Mouse (Mus musculus): ENCODE data around the gene Slc38a4. TPM values are rescaled to one million over a fixed set of nuclear protein-coding genes. Genes with fewer than 3 reads are reported as not detected.
A peak's percentile ranks its signal among the peaks of the same experiment; 100 is the strongest.

The Slc38a4 gene
- polyA plus RNA-seq (2014; fragmentation: Nextera tagmentation; extraction: Ambion mirVana), result 0.37 and 9.4 TPM in 2 replicates

DNA sequence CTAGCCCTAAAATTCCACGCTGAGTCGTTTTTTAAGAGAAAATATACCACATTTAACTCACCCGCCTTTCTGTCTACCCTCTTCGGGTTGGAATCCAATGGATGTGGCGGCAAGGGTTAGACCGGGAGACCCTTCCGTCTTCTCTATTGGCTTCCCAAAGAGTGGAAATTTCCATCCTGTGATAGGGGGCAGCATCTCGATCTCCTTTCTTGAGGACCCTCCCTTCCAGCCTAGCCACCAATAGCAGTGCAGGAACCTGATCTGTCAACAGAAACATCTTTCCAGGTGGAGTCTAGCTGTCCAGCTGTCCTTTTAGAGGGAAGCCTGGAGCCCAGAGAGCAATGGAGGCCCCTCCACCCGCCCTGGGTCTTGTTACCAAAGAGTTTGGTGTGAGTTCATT is at the start of gene Slc38a4:
Gene Slc38a4, minus strand, starts transcription at position 163 of the 400 bp plus-strand sequence.
- no peak within 1 kb of the TSS; the same call in 1 of the 2 replicates for H3K9ac ChIP-seq (replicated peaks; ENCODE audit: low read depth, low read length)
- WGBS, result 53% methylated on average over 9 of the region's 9 CpGs
- no peaks in the 10 kb centered on the region; the same call in 1 of the 2 replicates for H3K9me3 ChIP-seq (ENCODE audit: control insufficient read depth, low read length)
- H3K36me3 ChIP-seq (ENCODE audit: control insufficient read depth, insufficient read depth, low read length), result no peaks in the 10 kb centered on the region
- no peak for ATAC-seq (ENCODE audit: low read depth)
- no peak within 1 kb of the TSS for H3K27ac ChIP-seq (ENCODE audit: low read depth, low read length)
- no peaks in the 10 kb centered on the region for H3K4me1 ChIP-seq (ENCODE audit: control insufficient read depth, insufficient read depth, low read length)
- H3K27me3 ChIP-seq (ENCODE audit: control insufficient read depth, insufficient read depth, low read length), result no peaks in the 10 kb centered on the region
- peak within 1 kb of the TSS; percentile 45 for H3K4me2 ChIP-seq (ENCODE audit: low read depth, low read length)
- peak within 1 kb of the TSS; percentile 22 for H3K4me3 ChIP-seq (ENCODE audit: low read depth, low read length)

DNA sequence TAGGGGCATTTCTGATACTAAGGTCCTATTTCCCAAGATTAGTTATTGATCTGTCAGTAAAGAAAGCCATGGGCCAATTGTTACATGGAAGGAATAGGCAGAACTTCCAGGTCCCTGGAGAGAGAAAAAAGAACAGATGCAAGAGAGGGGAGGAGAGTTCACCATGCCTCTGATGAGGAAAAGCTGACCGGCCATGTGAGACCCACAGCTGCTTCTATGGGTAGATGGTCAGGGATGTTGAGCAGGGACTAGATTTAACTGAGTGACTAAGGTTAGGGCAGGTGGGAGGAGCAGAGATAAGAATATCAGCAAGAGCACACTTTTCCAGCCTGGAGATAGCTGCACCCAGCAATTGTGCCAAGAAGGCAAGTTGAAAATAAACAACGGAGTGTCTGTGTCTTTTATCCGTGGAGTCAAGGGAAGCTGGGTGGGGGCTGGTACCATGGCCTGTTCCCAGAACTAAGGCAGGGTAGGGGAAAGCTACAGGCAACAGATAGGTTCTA is 49.2 kb upstream of the Slc38a4 start:
- H3K27ac ChIP-seq (ENCODE audit: low read depth, low read length), result no peak overlapping the region
- H3K9ac ChIP-seq (replicated peaks; ENCODE audit: low read depth, low read length), result no peak overlapping the region
- H3K36me3 ChIP-seq (ENCODE audit: control insufficient read depth, insufficient read depth, low read length), result no peaks in the 10 kb centered on the region
- H3K4me2 ChIP-seq (ENCODE audit: low read depth, low read length), result no peak overlapping the region
- H3K4me1 ChIP-seq (ENCODE audit: control insufficient read depth, insufficient read depth, low read length), result no peaks in the 10 kb centered on the region
- WGBS, result 73% methylated on average over 3 of the region's 3 CpGs
- H3K4me3 ChIP-seq (ENCODE audit: low read depth, low read length), result no peak overlapping the region
- H3K27me3 ChIP-seq (ENCODE audit: control insufficient read depth, insufficient read depth, low read length), result no peaks in the 10 kb centered on the region
- no peaks in the 10 kb centered on the region for H3K9me3 ChIP-seq (ENCODE audit: control insufficient read depth, low read length)
- no peak for ATAC-seq (ENCODE audit: low read depth)

DNA sequence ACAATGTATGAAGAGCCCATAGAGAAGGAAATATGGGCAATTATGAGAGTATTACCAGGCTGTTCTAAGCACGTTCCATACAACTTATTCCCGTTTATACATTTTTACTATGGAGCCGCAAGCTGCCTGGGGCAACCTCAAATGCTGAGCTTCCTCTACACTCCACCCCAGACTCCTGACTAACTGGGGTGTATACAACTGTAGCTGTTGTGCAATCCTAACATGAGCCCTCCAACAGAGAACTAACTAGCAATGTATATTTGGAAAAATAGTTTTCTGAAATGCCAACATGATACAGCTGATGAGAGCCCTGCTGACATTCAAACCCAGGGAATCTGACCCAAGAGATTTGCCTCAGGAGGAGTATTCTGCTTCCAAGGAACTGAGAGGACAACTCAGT is 48.3 kb upstream of the Slc38a4 start:
- WGBS, result 92% methylated on average over 3 of the region's 3 CpGs
- H3K9me3 ChIP-seq (ENCODE audit: control insufficient read depth, low read length), result no peaks in the 10 kb centered on the region
- H3K9ac ChIP-seq (replicated peaks; ENCODE audit: low read depth, low read length), result no peak overlapping the region
- H3K4me3 ChIP-seq (ENCODE audit: low read depth, low read length), result no peak overlapping the region
- H3K4me2 ChIP-seq (ENCODE audit: low read depth, low read length), result no peak overlapping the region
- no peaks in the 10 kb centered on the region for H3K4me1 ChIP-seq (ENCODE audit: control insufficient read depth, insufficient read depth, low read length)
- ATAC-seq (ENCODE audit: low read depth), result no peak
- no peak overlapping the region for H3K27ac ChIP-seq (ENCODE audit: low read depth, low read length)
- H3K27me3 ChIP-seq (ENCODE audit: control insufficient read depth, insufficient read depth, low read length), result no peaks in the 10 kb centered on the region
- H3K36me3 ChIP-seq (ENCODE audit: control insufficient read depth, insufficient read depth, low read length), result no peaks in the 10 kb centered on the region

DNA sequence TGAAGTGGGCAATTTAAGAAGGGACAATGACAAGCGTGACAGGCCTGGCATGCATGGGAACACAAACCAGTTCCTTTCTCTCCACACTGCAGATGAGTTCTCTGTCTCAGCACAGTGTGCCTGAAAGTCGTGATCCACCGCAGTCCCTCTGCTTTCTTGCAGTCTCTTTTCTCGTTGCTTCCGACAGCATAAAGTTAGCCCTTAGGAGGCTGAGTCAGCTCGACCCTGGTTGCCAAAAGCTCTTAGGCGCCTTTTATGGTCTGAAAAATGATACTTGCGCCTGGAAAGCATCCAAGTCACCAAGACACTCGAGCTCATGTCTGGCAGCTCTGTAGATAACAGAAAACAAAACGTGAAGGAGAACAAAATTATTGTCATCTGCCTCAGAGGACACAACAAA is 47.1 kb upstream of the Slc38a4 start:
- H3K27me3 ChIP-seq (ENCODE audit: control insufficient read depth, insufficient read depth, low read length), result no peaks in the 10 kb centered on the region
- H3K4me1 ChIP-seq (ENCODE audit: control insufficient read depth, insufficient read depth, low read length), result no peaks in the 10 kb centered on the region
- 69% methylated on average over 10 of the region's 10 CpGs for WGBS
- no peak overlapping the region for H3K4me2 ChIP-seq (ENCODE audit: low read depth, low read length)
- H3K27ac ChIP-seq (ENCODE audit: low read depth, low read length), result no peak overlapping the region
- H3K9ac ChIP-seq (replicated peaks; ENCODE audit: low read depth, low read length), result no peak overlapping the region
- no peak for ATAC-seq (ENCODE audit: low read depth)
- H3K4me3 ChIP-seq (ENCODE audit: low read depth, low read length), result no peak overlapping the region
- no peaks in the 10 kb centered on the region for H3K36me3 ChIP-seq (ENCODE audit: control insufficient read depth, insufficient read depth, low read length)
- H3K9me3 ChIP-seq (ENCODE audit: control insufficient read depth, low read length), result no peaks in the 10 kb centered on the region

DNA sequence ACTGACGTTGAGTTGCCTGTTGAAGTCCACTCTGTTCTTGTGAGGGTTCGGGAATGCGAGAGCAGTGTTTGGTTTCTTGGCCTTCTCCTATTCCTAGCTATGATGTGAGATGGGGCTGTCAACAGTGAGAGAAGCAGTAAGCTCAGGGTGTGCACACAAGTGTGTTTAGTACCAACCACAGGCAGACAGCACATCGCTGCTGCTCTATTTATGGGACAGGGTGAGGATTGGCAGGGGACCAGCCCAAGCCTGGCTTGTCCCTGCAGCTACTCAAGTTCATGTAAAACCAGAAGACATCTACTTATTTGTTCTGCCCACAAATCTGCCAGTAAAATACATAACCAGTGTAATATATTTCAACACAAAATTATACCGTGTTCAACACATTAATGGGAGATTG is 46.4 kb upstream of the Slc38a4 start:
- Histone ChIP-seq H3K9me3 (ENCODE audit: control insufficient read depth, low read length) (no peaks in the 10 kb centered on the region), H3K27ac (ENCODE audit: low read depth, low read length) (no peak overlapping the region), H3K4me2 (ENCODE audit: low read depth, low read length) (no peak overlapping the region), H3K27me3 (ENCODE audit: control insufficient read depth, insufficient read depth, low read length) (no peaks in the 10 kb centered on the region), H3K9ac (replicated peaks; ENCODE audit: low read depth, low read length) (no peak overlapping the region), H3K36me3 (ENCODE audit: control insufficient read depth, insufficient read depth, low read length) (no peaks in the 10 kb centered on the region), H3K4me1 (ENCODE audit: control insufficient read depth, insufficient read depth, low read length) (no peaks in the 10 kb centered on the region), H3K4me3 (ENCODE audit: low read depth, low read length) (no peak overlapping the region)
- WGBS, result 93% methylated on average over 5 of the region's 5 CpGs
- ATAC-seq (ENCODE audit: low read depth), result no peak

DNA sequence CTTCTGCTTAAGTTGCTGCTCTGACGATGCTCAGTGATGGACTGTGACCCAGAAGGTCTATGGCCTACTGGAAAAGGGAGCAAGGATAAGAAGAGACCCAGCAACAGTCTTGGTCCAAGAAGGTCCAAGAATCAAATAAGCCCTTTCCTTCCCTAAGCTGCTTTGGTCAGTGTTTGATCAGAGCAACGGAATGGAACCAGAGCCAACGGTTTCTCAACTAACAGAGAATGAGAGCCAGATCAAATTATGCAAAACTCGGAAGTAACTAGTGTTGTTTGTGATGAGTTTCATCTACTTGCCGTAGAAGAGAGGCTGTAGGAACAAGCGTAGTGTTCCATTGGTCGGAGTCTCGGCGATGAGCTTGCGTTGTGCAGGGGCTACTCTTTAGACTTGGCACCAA is 43.3 kb upstream of the Slc38a4 start:
- Histone ChIP-seq H3K9ac (replicated peaks; ENCODE audit: low read depth, low read length) (no peak overlapping the region), H3K27me3 (ENCODE audit: control insufficient read depth, insufficient read depth, low read length) (no peaks in the 10 kb centered on the region), H3K4me3 (ENCODE audit: low read depth, low read length) (no peak overlapping the region), H3K27ac (ENCODE audit: low read depth, low read length) (no peak overlapping the region), H3K4me2 (ENCODE audit: low read depth, low read length) (no peak overlapping the region), H3K36me3 (ENCODE audit: control insufficient read depth, insufficient read depth, low read length) (no peaks in the 10 kb centered on the region), H3K4me1 (ENCODE audit: control insufficient read depth, insufficient read depth, low read length) (no peaks in the 10 kb centered on the region), H3K9me3 (ENCODE audit: control insufficient read depth, low read length) (no peaks in the 10 kb centered on the region)
- WGBS, result 98% methylated on average over 10 of the region's 10 CpGs
- ATAC-seq (ENCODE audit: low read depth), result no peak

DNA sequence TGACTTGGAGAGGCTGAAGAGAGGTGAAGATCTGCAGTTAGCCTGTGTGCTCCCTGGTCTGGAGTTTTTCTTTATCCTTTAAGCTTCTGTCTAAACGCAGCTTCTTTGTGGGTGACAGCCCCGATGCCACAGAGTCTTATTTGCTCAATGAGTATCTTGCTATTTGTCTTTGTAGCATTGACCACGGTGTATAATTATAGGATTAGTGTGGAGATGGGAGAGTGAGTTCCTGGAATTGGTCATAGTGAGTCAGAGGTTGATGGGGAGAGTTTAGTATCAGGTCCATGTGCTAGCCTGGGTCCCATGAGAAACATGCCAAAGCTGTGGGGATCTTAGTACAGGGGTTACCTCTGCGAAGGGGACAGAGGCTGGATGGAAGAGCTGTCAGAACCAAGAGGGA is 41.8 kb upstream of the Slc38a4 start:
- WGBS, result 91% methylated on average over 4 of the region's 4 CpGs
- no peaks in the 10 kb centered on the region for H3K9me3 ChIP-seq (ENCODE audit: control insufficient read depth, low read length)
- H3K4me2 ChIP-seq (ENCODE audit: low read depth, low read length), result no peak overlapping the region
- H3K36me3 ChIP-seq (ENCODE audit: control insufficient read depth, insufficient read depth, low read length), result no peaks in the 10 kb centered on the region
- no peaks in the 10 kb centered on the region for H3K4me1 ChIP-seq (ENCODE audit: control insufficient read depth, insufficient read depth, low read length)
- ATAC-seq (ENCODE audit: low read depth), result no peak
- H3K27ac ChIP-seq (ENCODE audit: low read depth, low read length), result no peak overlapping the region
- no peak overlapping the region for H3K4me3 ChIP-seq (ENCODE audit: low read depth, low read length)
- no peak overlapping the region for H3K9ac ChIP-seq (replicated peaks; ENCODE audit: low read depth, low read length)
- H3K27me3 ChIP-seq (ENCODE audit: control insufficient read depth, insufficient read depth, low read length), result no peaks in the 10 kb centered on the region

DNA sequence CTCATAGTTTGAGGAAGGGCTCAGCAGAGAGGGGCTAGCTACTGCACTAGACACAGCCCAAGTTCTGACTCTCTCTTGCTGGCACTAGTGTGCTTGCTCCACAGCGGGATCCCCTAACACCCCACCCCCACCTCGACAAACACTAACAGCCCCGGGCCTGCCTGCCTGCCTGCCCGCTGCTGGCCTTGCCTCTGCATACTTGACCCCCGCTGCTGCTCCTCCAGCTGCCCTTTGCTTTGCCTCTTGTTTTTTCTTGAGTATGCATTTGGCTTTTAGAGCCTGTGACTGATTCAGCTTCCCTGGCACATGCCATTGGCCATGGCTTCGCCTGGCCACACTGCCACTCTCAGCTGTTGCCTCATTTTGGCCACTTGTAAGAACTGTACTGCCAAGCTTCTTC is 33.8 kb upstream of the Slc38a4 start:
- Histone ChIP-seq H3K36me3 (ENCODE audit: control insufficient read depth, insufficient read depth, low read length) (no peaks in the 10 kb centered on the region), H3K4me2 (ENCODE audit: low read depth, low read length) (no peak overlapping the region), H3K9me3 (ENCODE audit: control insufficient read depth, low read length) (no peaks in the 10 kb centered on the region), H3K27ac (ENCODE audit: low read depth, low read length) (no peak overlapping the region), H3K4me1 (ENCODE audit: control insufficient read depth, insufficient read depth, low read length) (0 out of 2 replicates have a peak, but pooled peaks cover 2% of the 10 kb centered on the region), H3K4me3 (ENCODE audit: low read depth, low read length) (no peak overlapping the region), H3K27me3 (ENCODE audit: control insufficient read depth, insufficient read depth, low read length) (no peaks in the 10 kb centered on the region), H3K9ac (replicated peaks; ENCODE audit: low read depth, low read length) (no peak overlapping the region)
- 5% methylated on average over 6 of the region's 6 CpGs for WGBS
- no peak for ATAC-seq (ENCODE audit: low read depth)

DNA sequence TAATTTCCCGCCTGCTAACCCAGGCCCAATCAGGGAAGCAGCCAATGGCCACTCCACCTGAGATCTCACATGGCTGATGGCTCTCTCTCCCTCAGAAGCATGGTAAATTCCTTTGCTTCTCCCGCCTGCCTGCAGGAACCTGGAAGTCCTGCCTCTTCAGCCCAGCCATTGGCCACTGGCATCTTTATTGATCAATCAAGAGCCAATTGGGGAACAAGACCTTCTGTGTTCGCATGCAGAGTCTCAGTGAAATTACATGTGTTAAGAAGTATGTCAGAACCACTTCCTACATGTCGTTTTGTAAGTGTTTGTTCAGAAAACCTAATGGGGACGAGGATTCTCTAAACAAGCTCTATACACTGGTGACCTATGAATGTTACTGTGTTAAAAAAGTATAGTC is 30.1 kb upstream of the Slc38a4 start:
- WGBS, result 56% methylated on average over 5 of the region's 5 CpGs
- H3K4me2 ChIP-seq (ENCODE audit: low read depth, low read length), result no peak overlapping the region
- H3K36me3 ChIP-seq (ENCODE audit: control insufficient read depth, insufficient read depth, low read length), result no peaks in the 10 kb centered on the region
- no peak overlapping the region for H3K4me3 ChIP-seq (ENCODE audit: low read depth, low read length)
- no peak overlapping the region for H3K27ac ChIP-seq (ENCODE audit: low read depth, low read length)
- ATAC-seq (ENCODE audit: low read depth), result no peak
- H3K9ac ChIP-seq (replicated peaks; ENCODE audit: low read depth, low read length), result no peak overlapping the region
- H3K27me3 ChIP-seq (ENCODE audit: control insufficient read depth, insufficient read depth, low read length), result no peaks in the 10 kb centered on the region
- no peaks in the 10 kb centered on the region for H3K9me3 ChIP-seq (ENCODE audit: control insufficient read depth, low read length)
- 0 out of 2 replicates have a peak, but pooled peaks cover 2% of the 10 kb centered on the region for H3K4me1 ChIP-seq (ENCODE audit: control insufficient read depth, insufficient read depth, low read length)
